Mouse (Mus musculus): ENCODE measurements around the gene Gm49661.

- TF ChIP-seq CTCF (conservative IDR thresholded peaks at IDR 0.05 in 1 of 2, IDR thresholded peaks at IDR 0.05 in 1 of 2; ENCODE audit: low read depth in 2 of 2, low read length in 2 of 2) (no peak), USF2 (conservative IDR thresholded peaks at IDR 0.05; ENCODE audit: low read depth, low read length) (no peak), MAX (IDR thresholded peaks at IDR 0.05; ENCODE audit: low read length) (no peak), CHD1 (IDR thresholded peaks at IDR 0.05; ENCODE audit: low read depth, low read length) (no peak), E2F4 (IDR thresholded peaks at IDR 0.05; ENCODE audit: insufficient replicate concordance, low read depth, low read length) (no peak), JUND (conservative IDR thresholded peaks at IDR 0.05; ENCODE audit: low read depth, low read length) (no peak), EP300 (IDR thresholded peaks at IDR 0.05; ENCODE audit: low read length) (no peak), HCFC1 (IDR thresholded peaks at IDR 0.05; ENCODE audit: low read depth, low read length) (no peak), NRF1 (IDR thresholded peaks at IDR 0.05; ENCODE audit: low read depth, low read length) (no peak), POLR2A (IDR thresholded peaks at IDR 0.05; ENCODE audit: low read depth, low read length) (no peak), SIN3A (IDR thresholded peaks at IDR 0.05; ENCODE audit: low read length) (no peak), MYC (IDR thresholded peaks at IDR 0.05; ENCODE audit: low read depth, low read length) (no peak), POLR2AphosphoS2 (IDR thresholded peaks at IDR 0.05; ENCODE audit: low read depth, low read length) (no peak), TBP (conservative IDR thresholded peaks at IDR 0.05; ENCODE audit: low read depth, low read length) (no peak)
Measured at GRCm38 (mm10) chr8:85014431-85014830, 45.2 kb upstream of the Gm49661 start, which contains the start of gene Best2.
